Mouse (Mus musculus): ENCODE measurements around the gene Sbf2. TPM values are rescaled to one million over a fixed set of nuclear protein-coding genes. Genes with fewer than 3 reads are reported as not detected.
"Not testable (repeated sequence)": the region's sequence is repeated elsewhere in the genome, so short reads cannot be mapped to it uniquely, and the experiment has no call there.

Sbf2 gene
- total and polyA plus RNA-seq, 3 experiments: 1.3 to 4.4 TPM; not detected in 1

DNA sequence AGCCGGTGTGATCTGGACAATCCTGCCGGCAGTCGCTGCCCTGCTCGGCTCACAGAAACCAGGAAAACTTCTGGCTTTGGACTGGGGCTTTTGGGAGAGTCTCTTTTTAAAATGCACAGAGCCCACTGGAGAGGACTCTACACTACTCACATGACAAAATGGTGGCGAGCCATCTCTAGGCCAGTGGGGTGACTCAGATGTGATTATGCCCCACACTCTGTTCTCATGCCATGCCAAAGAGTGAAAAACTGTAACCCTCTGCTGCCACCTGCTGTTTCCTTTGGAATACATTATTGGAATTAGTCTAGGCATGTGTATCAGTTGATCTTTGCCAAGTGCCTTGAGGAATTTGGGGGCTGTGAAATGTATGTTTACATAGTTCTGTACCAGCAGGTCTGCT lies 30.6 kb upstream of the Sbf2 start:
- H3K9me3 ChIP-seq (replicated peaks; ENCODE audit: insufficient read depth, low read length): no peaks in the 10 kb centered on the region
- H3K79me2 ChIP-seq (ENCODE audit: control insufficient read depth, insufficient read depth, low read length, poor library complexity): no peaks in the 10 kb centered on the region
- no peaks in the 10 kb centered on the region for H3K36me3 ChIP-seq (ENCODE audit: control insufficient read depth in 1 of 2, insufficient read depth in 2 of 2, low read length in 2 of 2)
- H3K9ac ChIP-seq (ENCODE audit: control insufficient read depth, low read depth, low read length, poor library complexity, severe bottlenecking): no peak overlapping the region
- peak; percentile 77 for TF ChIP-seq SMC3 (IDR thresholded peaks at IDR 0.05; ENCODE audit: low read depth, low read length)
- no peak for TF ChIP-seq JUND (IDR thresholded peaks at IDR 0.05; ENCODE audit: low read depth, low read length)
- TF ChIP-seq ELF1 (IDR thresholded peaks at IDR 0.05; ENCODE audit: low read depth, low read length): no peak
- TF ChIP-seq BHLHE40 (IDR thresholded peaks at IDR 0.05; ENCODE audit: borderline replicate concordance, low read depth, low read length): no peak
- no peak for TF ChIP-seq SIN3A (IDR thresholded peaks at IDR 0.05; ENCODE audit: low read length)
- TF ChIP-seq ZC3H11A (IDR thresholded peaks at IDR 0.05; ENCODE audit: low read depth, low read length): peak; percentile 70
- peak; percentile 75 for TF ChIP-seq RAD21 (IDR thresholded peaks at IDR 0.05; ENCODE audit: low read depth, low read length)
- TF ChIP-seq CTCF (IDR thresholded peaks at IDR 0.05 in 2 of 3, conservative IDR thresholded peaks at IDR 0.05 in 1 of 3; ENCODE audit: control insufficient read depth in 1 of 3, insufficient read depth in 1 of 3, low read depth in 2 of 3, low read length in 3 of 3, poor library complexity in 1 of 3, severe bottlenecking in 1 of 3): peak; percentile 41 to 78 (median 53)
- no peak for TF ChIP-seq NELFE (IDR thresholded peaks at IDR 0.05; ENCODE audit: low read depth, low read length)
- TF ChIP-seq TAL1 (IDR thresholded peaks at IDR 0.05; ENCODE audit: low read length): no peak
- DNase-seq (ENCODE audit: low read depth, low spot score): peak; percentile 69
- H3K27ac ChIP-seq (ENCODE audit: control insufficient read depth, low read depth, low read length): no peak overlapping the region
- no peak overlapping the region for H3K4me3 ChIP-seq (ENCODE audit: control insufficient read depth in 1 of 2, insufficient read depth in 1 of 2, low read depth in 2 of 2, low read length in 2 of 2)
- no peaks in the 10 kb centered on the region for H3K27me3 ChIP-seq (ENCODE audit: control insufficient read depth in 1 of 2, insufficient read depth in 2 of 2, low read length in 2 of 2)
- no peaks in the 10 kb centered on the region for H3K4me1 ChIP-seq (ENCODE audit: control insufficient read depth in 1 of 2, insufficient read depth in 2 of 2, low read length in 2 of 2)

DNA sequence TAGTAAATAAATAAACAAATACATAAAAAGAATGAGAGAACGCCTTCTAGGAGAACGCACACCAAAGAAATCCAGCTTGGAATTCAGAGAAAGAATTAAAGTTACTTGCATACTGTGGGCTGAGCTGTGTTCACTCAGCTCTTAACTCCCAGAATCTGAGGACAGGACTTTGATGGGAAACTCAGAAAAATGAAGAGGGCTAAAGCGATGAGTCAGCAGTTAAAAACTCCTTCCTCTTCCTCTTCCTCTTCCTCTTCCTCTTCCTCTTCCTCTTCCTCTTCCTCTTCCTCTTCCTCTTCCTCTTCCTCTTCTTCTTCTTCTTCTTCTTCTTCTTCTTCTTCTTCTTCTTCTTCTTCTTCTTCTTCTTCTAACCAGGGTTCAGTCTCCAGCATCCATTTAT lies 25.2 kb upstream of the Sbf2 start:
- peak; percentile 60; the same call in 1 of the 2 replicates for TF ChIP-seq MAFK (IDR thresholded peaks at IDR 0.05; ENCODE audit: borderline replicate concordance, low read depth, low read length)
- not testable (repeated sequence) for H3K36me3 ChIP-seq (ENCODE audit: control insufficient read depth in 1 of 2, insufficient read depth in 2 of 2, low read length in 2 of 2); H3K27me3 ChIP-seq (ENCODE audit: control insufficient read depth in 1 of 2, insufficient read depth in 2 of 2, low read length in 2 of 2); H3K27ac ChIP-seq (ENCODE audit: control insufficient read depth, low read depth, low read length); H3K4me1 ChIP-seq (ENCODE audit: control insufficient read depth in 1 of 2, insufficient read depth in 2 of 2, low read length in 2 of 2); DNase-seq (ENCODE audit: low read depth, low spot score); H3K79me2 ChIP-seq (ENCODE audit: control insufficient read depth, insufficient read depth, low read length, poor library complexity); H3K9me3 ChIP-seq (replicated peaks; ENCODE audit: insufficient read depth, low read length); H3K9ac ChIP-seq (ENCODE audit: control insufficient read depth, low read depth, low read length, poor library complexity, severe bottlenecking); H3K4me3 ChIP-seq (ENCODE audit: control insufficient read depth in 1 of 2, insufficient read depth in 1 of 2, low read depth in 2 of 2, low read length in 2 of 2)

DNA sequence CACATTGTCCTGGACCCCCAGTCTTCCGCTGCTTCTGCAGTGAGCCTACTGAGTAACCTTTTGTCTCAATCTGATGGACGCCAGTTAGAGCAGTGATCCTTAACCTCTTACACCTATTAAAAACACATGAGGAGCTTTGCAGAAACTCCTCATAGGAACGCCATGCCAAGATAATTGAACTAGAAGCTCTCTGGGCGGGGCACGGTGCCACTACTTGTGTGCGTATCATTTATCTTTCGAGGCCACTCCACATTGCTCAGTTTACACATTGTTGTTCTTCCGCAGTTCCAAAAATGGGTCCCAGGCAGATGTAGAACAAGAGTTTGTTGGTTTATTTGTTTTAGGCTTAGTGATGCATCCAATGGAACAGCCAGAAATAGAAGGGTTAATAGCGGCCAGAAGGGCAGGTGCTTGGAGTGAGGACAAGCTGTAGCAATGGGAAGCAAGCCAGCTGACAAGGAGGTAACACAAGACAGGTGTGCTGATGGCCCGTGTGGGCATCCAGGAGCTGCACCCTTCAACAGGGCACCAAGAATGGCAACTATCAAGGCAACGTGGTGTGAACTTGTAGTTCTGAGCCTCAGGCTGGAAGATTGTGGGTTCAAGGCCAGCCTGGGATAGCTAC lies 24.7 kb upstream of the Sbf2 start:
- Histone ChIP-seq H3K27ac (ENCODE audit: control insufficient read depth, low read depth, low read length) (no peak overlapping the region), H3K79me2 (ENCODE audit: control insufficient read depth, insufficient read depth, low read length, poor library complexity) (no peaks in the 10 kb centered on the region), H3K27me3 (ENCODE audit: control insufficient read depth in 1 of 2, insufficient read depth in 2 of 2, low read length in 2 of 2) (no peaks in the 10 kb centered on the region), H3K4me1 (ENCODE audit: control insufficient read depth in 1 of 2, insufficient read depth in 2 of 2, low read length in 2 of 2) (no peaks in the 10 kb centered on the region), H3K4me3 (ENCODE audit: control insufficient read depth in 1 of 2, insufficient read depth in 1 of 2, low read depth in 2 of 2, low read length in 2 of 2) (no peak overlapping the region), H3K9ac (ENCODE audit: control insufficient read depth, low read depth, low read length, poor library complexity, severe bottlenecking) (no peak overlapping the region), H3K36me3 (ENCODE audit: control insufficient read depth in 1 of 2, insufficient read depth in 2 of 2, low read length in 2 of 2) (no peaks in the 10 kb centered on the region), H3K9me3 (replicated peaks; ENCODE audit: insufficient read depth, low read length) (no peaks in the 10 kb centered on the region)
- TF ChIP-seq JUND (IDR thresholded peaks at IDR 0.05; ENCODE audit: low read depth, low read length): no peak
- TF ChIP-seq UBTF (IDR thresholded peaks at IDR 0.05; ENCODE audit: borderline replicate concordance, insufficient read depth, low read depth, low read length): no peak
- TF ChIP-seq GABPA (IDR thresholded peaks at IDR 0.05; ENCODE audit: low read depth, low read length): no peak
- no peak for TF ChIP-seq ZC3H11A (IDR thresholded peaks at IDR 0.05; ENCODE audit: low read depth, low read length)
- TF ChIP-seq SIN3A (IDR thresholded peaks at IDR 0.05; ENCODE audit: low read length): no peak
- no peak for TF ChIP-seq RCOR1 (IDR thresholded peaks at IDR 0.05; ENCODE audit: low read depth, low read length)
- no peak for DNase-seq (ENCODE audit: low read depth, low spot score)
